Mouse (Mus musculus) forebrain, postnatal 0 days (tissue): Measurements from ENCODE around the gene 9130023H24Rik. TPM values are rescaled to one million over a fixed set of nuclear protein-coding genes. Genes with fewer than 3 reads are reported as not detected.

Source experiments
- ATAC-seq: fragments of 200-750 bp; cut with Nextera tagmentation; 2 replicates; pipeline ENCODE4 v1.8.0; 2017; ENCODE audit warnings: mild to moderate bottlenecking, moderate library complexity
- DNase-seq: peaks from one replicate; pipeline ENCODE4 v3.0.0-alpha.2; 2015
- H3K27ac ChIP-seq: fragments of 300-500 bp; sonication (generic); 2 replicates; pipeline ENCODE4 v1.5.1; 2014; ENCODE audit warnings: low read depth, mild to moderate bottlenecking, antibody characterized with exemption, low read length, moderate library complexity, mixed read lengths
- H3K27me3 ChIP-seq: fragments of 300-500 bp; sonication (generic); 2 replicates; pipeline ENCODE4 v1.6.1; 2014; ENCODE audit warnings: mild to moderate bottlenecking, low read length, mixed read lengths; ENCODE audit not compliant: insufficient read depth
- H3K36me3 ChIP-seq: fragments of 300-500 bp; sonication (generic); 2 replicates; pipeline ENCODE4 v1.6.1; 2014; ENCODE audit warnings: mild to moderate bottlenecking, moderate library complexity; ENCODE audit not compliant: insufficient read depth
- H3K4me1 ChIP-seq: fragments of 300-500 bp; sonication (generic); 2 replicates; pipeline ENCODE4 v1.6.1; 2014; ENCODE audit warnings: antibody characterized with exemption; ENCODE audit not compliant: insufficient read depth
- H3K4me2 ChIP-seq: fragments of 300-500 bp; sonication (generic); 2 replicates; pipeline ENCODE4 v1.6.1; 2014; ENCODE audit warnings: low read depth, mild to moderate bottlenecking, moderate library complexity
- H3K4me3 ChIP-seq: fragments of 300-500 bp; sonication (generic); 2 replicates; pipeline ENCODE4 v1.5.1; 2014; ENCODE audit warnings: low read depth, low read length, mixed read lengths
- H3K9ac ChIP-seq: fragments of 300-500 bp; sonication (generic); 2 replicates; pipeline ENCODE4 v1.6.1; 2014; ENCODE audit warnings: mild to moderate bottlenecking
- H3K9me3 ChIP-seq: fragments of 300-500 bp; sonication (generic); 2 replicates; pipeline ENCODE4 v1.6.1; 2016; ENCODE audit warnings: low read length
- CTCF ChIP-seq: sonication (generic); IDR thresholded peaks from 2 replicates; pipeline ENCODE4 v1.5.1; 2016; ENCODE audit warnings: antibody characterized with exemption, control low read depth, low read depth
- WGBS: fragments of 180-500 bp; shearing (Covaris S2); extraction: QIAGEN DNeasy Blood & Tissue Kit; methylation state at CpG from one replicate; pipeline ENCODE4 v1.1.7; 2014; 5-methylcytosine and 5-hydroxymethylcytosine counted together
- polyA plus RNA-seq: library from polyadenylated mRNA; unstranded; fragments of >200 nt; fragmentation: Nextera tagmentation; extraction: Ambion mirVana; gene quantifications from 2 replicates; pipeline ENCODE4 v1.2.1, GENCODE M21; 2015
- total RNA-seq: library from RNA; depleted of rRNA; stranded (reverse); fragments of >200 nt; gene quantifications from 2 replicates; pipeline ENCODE4 v1.2.3, GENCODE M21; 2014; rRNA removed

Gene 9130023H24Rik
- total RNA-seq (5.2 and 6.7 TPM in 2 replicates), polyA plus RNA-seq (3.9 and 4.6 TPM in 2 replicates)

GRCm38 (mm10) chr7:128237927-128238778 is at the start of gene 9130023H24Rik:
9130023H24Rik (minus strand) TSS chr7:128238031.
- ATAC-seq, result peak; percentile 94
- WGBS, result 2% methylated on average over 71 of the region's 72 CpGs
- Histone ChIP-seq H3K4me2 (peak within 1 kb of the TSS; percentile 77), H3K9me3 (no peaks in the 10 kb centered on the region), H3K4me3 (peak within 1 kb of the TSS; percentile 77), H3K27ac (peak within 1 kb of the TSS; percentile 98), H3K27me3 (no peaks in the 10 kb centered on the region), H3K36me3 (peaks cover 21% of the 10 kb centered on the region), H3K4me1 (no peaks in the 10 kb centered on the region; the same call in 1 of the 2 replicates), H3K9ac (peak within 1 kb of the TSS; percentile 79)
- DNase-seq, result peak; percentile 100
- peak; percentile 62 for TF ChIP-seq CTCF

DNA sequence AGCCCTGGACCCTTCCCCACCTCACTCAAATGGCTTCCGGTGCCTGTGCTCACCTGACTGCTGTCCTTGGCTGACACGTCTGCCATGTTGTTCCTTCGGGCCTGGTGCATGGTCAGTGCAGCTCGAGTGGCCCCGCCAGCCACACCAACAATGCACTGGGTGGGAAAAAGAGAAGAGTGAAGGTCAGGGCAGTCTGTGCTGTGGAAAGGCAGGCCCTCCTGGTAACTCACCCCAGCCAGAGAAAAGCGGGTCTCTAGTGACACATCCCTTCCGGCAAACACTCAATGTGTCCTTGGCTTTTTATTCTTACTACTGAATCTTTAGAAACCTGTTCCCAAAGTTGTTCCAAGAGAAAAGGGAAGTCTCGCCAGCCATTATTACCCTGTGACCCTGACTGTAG is 47.2 kb upstream of the 9130023H24Rik start:
- no peak for DNase-seq
- no peaks in the 10 kb centered on the region for H3K4me1 ChIP-seq
- no peak overlapping the region for H3K9ac ChIP-seq
- WGBS, result 90% methylated on average over 8 of the region's 8 CpGs
- H3K36me3 ChIP-seq, result peaks cover 20% of the 10 kb centered on the region
- no peak overlapping the region for H3K4me2 ChIP-seq
- ATAC-seq, result no peak
- H3K27me3 ChIP-seq, result no peaks in the 10 kb centered on the region
- H3K9me3 ChIP-seq, result no peaks in the 10 kb centered on the region
- no peak overlapping the region for H3K27ac ChIP-seq
- TF ChIP-seq CTCF, result no peak
- no peak overlapping the region for H3K4me3 ChIP-seq

DNA sequence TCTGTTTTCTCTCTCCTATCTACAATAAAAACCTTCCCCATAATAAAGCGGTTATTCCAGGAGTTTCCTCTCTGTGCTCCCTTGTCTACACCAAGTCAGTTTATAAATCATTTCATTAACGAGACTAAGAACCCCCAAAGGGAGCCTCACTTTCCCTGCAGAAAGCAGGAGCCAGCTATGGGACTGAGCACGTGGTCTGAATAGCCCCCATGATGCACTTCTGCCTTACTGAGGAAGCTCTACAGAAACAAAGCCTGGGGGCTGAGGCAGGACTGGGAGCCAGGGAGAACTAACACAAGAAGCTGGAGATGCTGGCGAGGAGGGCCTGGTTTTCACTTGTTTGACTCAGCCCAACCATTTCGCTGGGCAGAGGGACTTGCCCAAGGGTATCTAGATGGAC is 46.2 kb upstream of the 9130023H24Rik start:
- DNase-seq, result no peak

GRCm38 (mm10) chr7:128282532-128283244 is 44.9 kb upstream of the 9130023H24Rik start:
- ATAC-seq (no peak), DNase-seq (no peak)
- H3K9ac ChIP-seq, result no peak overlapping the region
- no peaks in the 10 kb centered on the region for H3K4me1 ChIP-seq
- no peak overlapping the region for H3K27ac ChIP-seq
- H3K4me2 ChIP-seq, result no peak overlapping the region
- no peak for TF ChIP-seq CTCF
- H3K9me3 ChIP-seq, result no peaks in the 10 kb centered on the region
- H3K4me3 ChIP-seq, result no peak overlapping the region
- peaks cover 20% of the 10 kb centered on the region for H3K36me3 ChIP-seq
- WGBS, result 17% methylated on average over 7 of the region's 7 CpGs
- H3K27me3 ChIP-seq, result no peaks in the 10 kb centered on the region

More for the DNA sequence above, 46.2 kb upstream of the 9130023H24Rik start:
- H3K27me3 ChIP-seq, result no peaks in the 10 kb centered on the region
- no peaks in the 10 kb centered on the region for H3K4me1 ChIP-seq
- H3K36me3 ChIP-seq, result peaks cover 21% of the 10 kb centered on the region
- no peak overlapping the region for H3K4me3 ChIP-seq
- no peak overlapping the region for H3K4me2 ChIP-seq
- H3K9ac ChIP-seq, result no peak overlapping the region
- H3K9me3 ChIP-seq, result no peaks in the 10 kb centered on the region
- no peak overlapping the region for H3K27ac ChIP-seq
- TF ChIP-seq CTCF, result no peak
- whole genome bisulfite sequencing, result 52% methylated on average over 5 of the region's 5 CpGs
- ATAC-seq, result no peak

DNA sequence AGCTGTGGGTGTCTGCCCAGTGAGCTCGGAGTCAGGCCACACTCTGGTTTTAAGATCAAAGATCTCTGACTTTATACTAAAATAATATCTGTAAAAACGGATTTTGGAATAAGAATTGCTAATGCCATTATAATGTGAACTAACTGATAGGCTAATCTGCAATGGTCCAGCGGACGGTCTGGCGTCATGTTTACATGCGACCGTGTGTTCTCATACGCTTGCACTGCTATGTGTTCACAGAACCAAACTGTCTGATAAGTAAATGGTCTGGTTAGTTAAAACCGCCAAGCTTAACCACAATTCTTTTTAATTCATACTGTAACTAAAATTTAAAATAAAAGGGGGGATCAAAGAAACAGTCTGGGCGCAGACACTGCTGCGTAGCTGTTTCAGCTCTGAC is 43.9 kb upstream of the 9130023H24Rik start:
- no peaks in the 10 kb centered on the region for H3K9me3 ChIP-seq
- H3K9ac ChIP-seq, result no peak overlapping the region
- 84% methylated on average over 11 of the region's 11 CpGs for WGBS
- DNase-seq (no peak), ATAC-seq (no peak)
- no peak overlapping the region for H3K4me3 ChIP-seq
- H3K27me3 ChIP-seq, result no peaks in the 10 kb centered on the region
- no peak for TF ChIP-seq CTCF
- H3K4me2 ChIP-seq, result no peak overlapping the region
- H3K27ac ChIP-seq, result no peak overlapping the region
- H3K4me1 ChIP-seq, result no peaks in the 10 kb centered on the region
- peaks cover 13% of the 10 kb centered on the region for H3K36me3 ChIP-seq

- ATAC-seq (no peak), DNase-seq (no peak)
- Histone ChIP-seq H3K9ac (no peak overlapping the region), H3K4me3 (no peak overlapping the region), H3K27me3 (no peaks in the 10 kb centered on the region), H3K36me3 (peaks cover 30% of the 10 kb centered on the region), H3K9me3 (no peaks in the 10 kb centered on the region), H3K4me2 (no peak overlapping the region), H3K27ac (no peak overlapping the region), H3K4me1 (no peaks in the 10 kb centered on the region)
- no peak for TF ChIP-seq CTCF
- 89% methylated on average over 4 of the region's 4 CpGs for WGBS
Measured at GRCm38 (mm10) chr7:128279750-128280149, 41.9 kb upstream of the 9130023H24Rik start.

DNA sequence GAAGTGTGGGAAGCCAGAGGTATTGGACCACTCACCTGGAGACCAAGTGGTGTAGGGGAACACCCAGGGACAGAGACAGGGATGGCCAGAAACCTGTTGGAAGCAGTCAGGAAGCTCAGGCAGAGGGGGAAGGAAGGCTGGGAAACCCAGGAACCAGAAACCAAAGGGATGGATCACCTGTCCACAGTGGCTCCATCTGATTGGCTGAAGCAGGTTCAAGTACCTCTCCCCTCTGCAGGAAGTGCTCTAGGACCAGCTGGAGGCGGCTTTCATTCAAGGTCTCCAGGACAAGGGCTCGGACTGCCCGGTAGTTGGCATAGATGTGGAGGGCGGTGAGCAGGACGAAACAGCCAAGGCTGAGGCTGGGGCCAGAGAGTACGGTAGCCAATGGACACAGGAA is 38.2 kb upstream of the 9130023H24Rik start:
- H3K4me3 ChIP-seq, result no peak overlapping the region
- H3K9me3 ChIP-seq, result no peaks in the 10 kb centered on the region
- DNase-seq, result no peak
- no peak for ATAC-seq
- no peaks in the 10 kb centered on the region for H3K4me1 ChIP-seq
- TF ChIP-seq CTCF, result no peak
- H3K4me2 ChIP-seq, result no peak overlapping the region
- no peaks in the 10 kb centered on the region for H3K27me3 ChIP-seq
- H3K36me3 ChIP-seq, result peaks cover 48% of the 10 kb centered on the region
- H3K9ac ChIP-seq, result no peak overlapping the region
- H3K27ac ChIP-seq, result no peak overlapping the region
- WGBS, result 96% methylated on average over 6 of the region's 6 CpGs
